Mouse (Mus musculus): ENCODE measurements around the gene Gm8947.
"Not testable (repeated sequence)": the region's sequence is repeated elsewhere in the genome, so short reads cannot be mapped to it uniquely, and the experiment has no call there.

GRCm38 (mm10) chr1:151203818-151204217 is 11.6 kb downstream of the Gm8947 start, which contains the start of gene 3110040M04Rik:
- TF ChIP-seq CTCF (IDR thresholded peaks at IDR 0.05; ENCODE audit: low read depth, low read length); POLR2A (IDR thresholded peaks at IDR 0.05; ENCODE audit: borderline replicate concordance, low read depth, low read length): not testable (repeated sequence)
